ENCODE assay signal across 8 mouse cellular contexts in genomic region chr1:159670629-159671150, GRCm38 (mm10).
DNase-seq lines count a peak whose midpoint lies in the region; ATAC-seq lines count a peak whose summit lies in the region.
"Had no signal": no experiment of that assay in that cellular context is flagged by ENCODE, and none has a peak within 500 bp of the region (broad histone marks: within the 10 kb centered on the region; RNA-seq: fewer than 3 reads in every experiment).

No protein-coding gene starts in this region.

- peak; percentile 88 for ATAC-seq in hindbrain, embryonic 16.5 days
- ATAC-seq in neural tube, embryonic 15.5 days (ENCODE audit: low FRiP score), result peak; percentile 79

- peaks cover 9% of the 10 kb centered on the region for H3K4me1 ChIP-seq in hindbrain, embryonic 16.5 days (ENCODE audit: control insufficient read depth, insufficient read depth, low read depth, low read length)
- H3K4me1 ChIP-seq in neural tube, embryonic 15.5 days, result peaks cover 16% of the 10 kb centered on the region
- H3K4me1 ChIP-seq: liver, embryonic 13.5 days had no signal

- H3K27ac ChIP-seq in hindbrain, embryonic 16.5 days (ENCODE audit: low read depth, low read length), result peak overlapping the region; percentile 0; the same call in 1 of the 2 replicates
- H3K27ac ChIP-seq in neural tube, embryonic 15.5 days (replicated peaks), result peak overlapping the region; percentile 37; the same call in 1 of the 2 replicates
- H3K27ac ChIP-seq: liver, embryonic 13.5 days had no signal

- intact Hi-C loops in left cerebral cortex, postnatal 25 days (cut with DNase I), result no loop called here

- no peaks in the 10 kb centered on the region for H3K36me3 ChIP-seq in hindbrain, embryonic 16.5 days (ENCODE audit: control insufficient read depth, insufficient read depth, low read length)
- no peaks in the 10 kb centered on the region for H3K36me3 ChIP-seq in neural tube, embryonic 15.5 days
- H3K36me3 ChIP-seq: liver, embryonic 13.5 days had no signal

- H3K9ac ChIP-seq in hindbrain, embryonic 16.5 days (ENCODE audit: low read depth, low read length), result peak overlapping the region; percentile 45
- no peak overlapping the region for H3K9ac ChIP-seq in neural tube, embryonic 15.5 days (replicated peaks)
- H3K9ac ChIP-seq: liver, embryonic 13.5 days had no signal

- peak overlapping the region; percentile 46 for H3K4me2 ChIP-seq in hindbrain, embryonic 16.5 days (ENCODE audit: low read length)
- H3K4me2 ChIP-seq in neural tube, embryonic 15.5 days, result peak overlapping the region; percentile 47
- H3K4me2 ChIP-seq: liver, embryonic 13.5 days had no signal

- DNase-seq in adrenal gland, postnatal 14 days, result peak; percentile 73
- peak; percentile 52 to 55 for DNase-seq in cerebellum, postnatal 14 days
- DNase-seq in gastrocnemius, adult 8-10 months (ENCODE audit: low spot score in 2 of 2), result peak; percentile 70 to 72
- peak; percentile 71 to 83 for DNase-seq in left cerebral cortex, postnatal 25 days (ENCODE audit: low spot score in 2 of 2)
- no peak for DNase-seq in spleen, adult 12 weeks (ENCODE audit: low spot score)
- DNase-seq: liver, embryonic 13.5 days had no signal

- no peaks in the 10 kb centered on the region for H3K9me3 ChIP-seq in hindbrain, embryonic 16.5 days (ENCODE audit: control insufficient read depth, low read length)
- H3K9me3 ChIP-seq in neural tube, embryonic 15.5 days (replicated peaks), result no peaks in the 10 kb centered on the region
- H3K9me3 ChIP-seq: liver, embryonic 13.5 days had no signal

- peak overlapping the region; percentile 7; the same call in 1 of the 2 replicates for H3K4me3 ChIP-seq in hindbrain, embryonic 16.5 days (ENCODE audit: low read length)
- H3K4me3 ChIP-seq in neural tube, embryonic 15.5 days (replicated peaks), result 0 out of 2 replicates have a peak overlapping the region, but pooled peaks have one; percentile 12
- H3K4me3 ChIP-seq: liver, embryonic 13.5 days had no signal

- no peaks in the 10 kb centered on the region for H3K27me3 ChIP-seq in hindbrain, embryonic 16.5 days (replicated peaks; ENCODE audit: control insufficient read depth, insufficient read depth, low read length)
- H3K27me3 ChIP-seq in neural tube, embryonic 15.5 days (replicated peaks), result 0 out of 2 replicates have a peak, but pooled peaks cover 2% of the 10 kb centered on the region
- H3K27me3 ChIP-seq: liver, embryonic 13.5 days had no signal

- WGBS in hindbrain, embryonic 16.5 days, result 12% methylated on average over 16 of the region's 16 CpGs
- WGBS in neural tube, embryonic 15.5 days, result 5% methylated on average over 16 of the region's 16 CpGs
